Mouse (Mus musculus) neural tube, embryonic 11.5 days (tissue): ENCODE data around the gene Daam2. TPM values are rescaled to one million over a fixed set of nuclear protein-coding genes. Genes with fewer than 3 reads are reported as not detected.

Experiments
- ATAC-seq: fragments of 200-750 bp; cut with Nextera tagmentation; 2 replicates; pipeline ENCODE4 v1.8.0; 2017; ENCODE audit warnings: moderate number of reproducible peaks, mild to moderate bottlenecking, moderate TSS enrichment, moderate library complexity; ENCODE audit not compliant: insufficient read depth, low FRiP score, low TSS enrichment
- DNase-seq: peaks from one replicate; pipeline ENCODE4 v3.0.0-alpha.2; 2015; ENCODE audit warnings: low spot score
- H3K27ac ChIP-seq: fragments of 300-500 bp; sonication (generic); 2 replicates; pipeline ENCODE4 v1.5.1; 2014; ENCODE audit warnings: low read depth, mild to moderate bottlenecking, low read length
- H3K27me3 ChIP-seq: fragments of 300-500 bp; sonication (generic); 2 replicates; pipeline ENCODE4 v1.6.1; 2014; ENCODE audit warnings: mild to moderate bottlenecking, low read length, mixed read lengths; ENCODE audit not compliant: control insufficient read depth, insufficient read depth
- H3K36me3 ChIP-seq: fragments of 300-500 bp; sonication (generic); 2 replicates; pipeline ENCODE4 v1.6.1; 2014; ENCODE audit warnings: mild to moderate bottlenecking, low read length, moderate library complexity, mixed read lengths; ENCODE audit not compliant: control insufficient read depth, insufficient read depth
- H3K4me1 ChIP-seq: fragments of 300-500 bp; sonication (generic); 2 replicates; pipeline ENCODE4 v1.6.1; 2014; ENCODE audit warnings: low read length, mixed read lengths; ENCODE audit not compliant: control insufficient read depth, insufficient read depth
- H3K4me2 ChIP-seq: fragments of 300-500 bp; sonication (generic); 2 replicates; pipeline ENCODE4 v1.6.1; 2014; ENCODE audit warnings: low read depth, mild to moderate bottlenecking, moderate library complexity
- H3K4me3 ChIP-seq: fragments of 300-500 bp; sonication (generic); 2 replicates; pipeline ENCODE4 v1.5.1; 2014; ENCODE audit warnings: low read depth, low read length
- H3K9ac ChIP-seq: fragments of 300-500 bp; sonication (generic); 2 replicates; pipeline ENCODE4 v1.6.1; 2014; ENCODE audit warnings: mild to moderate bottlenecking, low read length
- H3K9me3 ChIP-seq: fragments of 300-500 bp; sonication (generic); 2 replicates; pipeline ENCODE4 v1.6.1; 2016; ENCODE audit warnings: low read length; ENCODE audit not compliant: control insufficient read depth
- WGBS: fragments of 180-500 bp; shearing (Covaris S2); extraction: QIAGEN DNeasy Blood & Tissue Kit; methylation state at CpG from one replicate; pipeline ENCODE4 v1.1.7; 2014; 5-methylcytosine and 5-hydroxymethylcytosine counted together
- polyA plus RNA-seq: library from polyadenylated mRNA; unstranded; fragments of >200 nt; fragmentation: Nextera tagmentation; extraction: Ambion mirVana; gene quantifications from 2 replicates; pipeline ENCODE4 v1.2.1, GENCODE M21; 2014

The Daam2 gene
- polyA plus RNA-seq, 1 experiment from 2014 or later, result 5.3 TPM

- Histone ChIP-seq H3K4me2 (no peak overlapping the region), H3K9ac (no peak overlapping the region), H3K36me3 (peaks cover 3% of the 10 kb centered on the region; the same call in 1 of the 2 replicates), H3K4me3 (no peak overlapping the region), H3K27me3 (no peaks in the 10 kb centered on the region), H3K4me1 (no peaks in the 10 kb centered on the region), H3K9me3 (no peaks in the 10 kb centered on the region), H3K27ac (no peak overlapping the region)
- DNase-seq (no peak), ATAC-seq (no peak)
- WGBS, result 91% methylated on average over 3 of the region's 3 CpGs
Measured at GRCm38 (mm10) chr17:49484435-49484834, 79.7 kb downstream of the Daam2 start.

DNA sequence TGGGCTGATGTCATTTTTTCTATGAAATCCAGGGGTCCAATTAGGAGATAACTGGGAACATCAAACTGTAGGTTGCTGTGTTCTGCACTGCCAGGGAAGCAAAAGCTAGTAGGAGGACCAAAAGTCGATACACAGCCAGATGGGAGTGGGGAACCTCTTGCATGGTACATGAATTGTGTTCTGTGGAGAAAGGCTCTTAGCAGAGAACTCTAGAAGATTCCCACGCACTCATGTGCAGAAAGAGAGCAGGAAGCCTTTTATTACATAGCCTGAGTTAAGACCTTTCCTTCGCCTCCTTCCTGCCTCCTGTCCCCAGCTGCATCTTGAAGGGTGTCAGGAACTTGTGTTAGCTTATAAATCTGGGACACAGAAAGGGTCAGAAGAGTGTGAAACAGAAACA is 82.3 kb downstream of the Daam2 start:
- H3K9ac ChIP-seq, result no peak overlapping the region
- ATAC-seq (no peak), DNase-seq (no peak)
- H3K4me1 ChIP-seq, result no peaks in the 10 kb centered on the region
- H3K9me3 ChIP-seq, result no peaks in the 10 kb centered on the region
- H3K36me3 ChIP-seq, result peaks cover 3% of the 10 kb centered on the region; the same call in 1 of the 2 replicates
- H3K4me3 ChIP-seq, result no peak overlapping the region
- no peaks in the 10 kb centered on the region for H3K27me3 ChIP-seq
- WGBS, result 84% methylated on average over 3 of the region's 3 CpGs
- no peak overlapping the region for H3K27ac ChIP-seq
- no peak overlapping the region for H3K4me2 ChIP-seq

DNA sequence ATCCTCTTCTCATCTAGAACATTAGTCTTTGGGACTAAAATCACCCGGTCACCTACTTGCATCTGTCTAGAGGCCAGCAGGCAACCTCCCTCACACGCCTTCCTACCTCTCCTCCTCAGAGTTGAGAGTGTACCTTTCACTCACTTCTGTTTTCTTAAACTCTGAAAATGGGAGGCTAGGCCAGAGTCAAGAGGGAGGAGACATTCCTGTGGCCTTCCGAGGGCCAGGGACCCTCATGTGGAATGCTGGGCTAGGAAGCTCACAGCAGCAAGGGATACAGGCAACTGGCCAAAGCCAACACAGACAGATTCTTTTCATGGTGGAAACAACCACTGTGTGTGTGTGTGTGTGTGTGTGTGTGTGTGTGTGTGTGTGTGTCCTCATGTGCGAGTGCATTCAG is 86.8 kb downstream of the Daam2 start:
- ATAC-seq (no peak), DNase-seq (no peak)
- no peak overlapping the region for H3K4me2 ChIP-seq
- WGBS, result 84% methylated on average over 4 of the region's 4 CpGs
- no peaks in the 10 kb centered on the region for H3K9me3 ChIP-seq
- no peaks in the 10 kb centered on the region for H3K27me3 ChIP-seq
- H3K36me3 ChIP-seq, result no peaks in the 10 kb centered on the region
- no peaks in the 10 kb centered on the region for H3K4me1 ChIP-seq
- no peak overlapping the region for H3K4me3 ChIP-seq
- no peak overlapping the region for H3K27ac ChIP-seq
- no peak overlapping the region for H3K9ac ChIP-seq

DNA sequence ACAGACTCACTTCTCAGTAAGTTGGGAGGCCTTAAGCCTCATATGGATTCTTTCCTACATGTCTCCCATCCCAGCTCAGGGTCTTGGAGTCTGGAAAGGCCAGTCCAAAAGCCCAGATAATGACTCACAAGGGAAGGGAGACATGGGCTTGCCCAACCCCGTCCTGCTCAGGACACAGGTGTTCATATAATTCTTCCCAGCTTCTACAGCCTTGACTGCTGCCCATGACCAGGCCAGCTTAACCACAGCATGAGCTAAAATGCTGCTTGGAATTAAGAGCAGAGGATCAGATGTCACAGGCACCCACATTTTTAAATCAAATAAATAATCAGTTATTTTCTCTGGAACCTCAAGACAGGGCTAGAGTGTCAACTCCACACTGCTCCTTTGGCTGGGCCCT is 89.0 kb downstream of the Daam2 start:
- no peak overlapping the region for H3K9ac ChIP-seq
- ATAC-seq (no peak), DNase-seq (no peak)
- no peak overlapping the region for H3K27ac ChIP-seq
- 78% methylated on average over 1 of the region's 1 CpGs for WGBS
- H3K36me3 ChIP-seq, result no peaks in the 10 kb centered on the region
- no peaks in the 10 kb centered on the region for H3K9me3 ChIP-seq
- no peaks in the 10 kb centered on the region for H3K27me3 ChIP-seq
- H3K4me1 ChIP-seq, result no peaks in the 10 kb centered on the region
- H3K4me2 ChIP-seq, result no peak overlapping the region
- no peak overlapping the region for H3K4me3 ChIP-seq

- DNase-seq (no peak), ATAC-seq (no peak)
- 93% methylated on average over 4 of the region's 4 CpGs for WGBS
- Histone ChIP-seq H3K27me3 (no peaks in the 10 kb centered on the region), H3K4me3 (no peak overlapping the region), H3K9me3 (no peaks in the 10 kb centered on the region), H3K27ac (no peak overlapping the region), H3K9ac (no peak overlapping the region), H3K4me1 (no peaks in the 10 kb centered on the region), H3K4me2 (no peak overlapping the region), H3K36me3 (no peaks in the 10 kb centered on the region)
Measured at GRCm38 (mm10) chr17:49474051-49474450, 90.1 kb downstream of the Daam2 start.

DNA sequence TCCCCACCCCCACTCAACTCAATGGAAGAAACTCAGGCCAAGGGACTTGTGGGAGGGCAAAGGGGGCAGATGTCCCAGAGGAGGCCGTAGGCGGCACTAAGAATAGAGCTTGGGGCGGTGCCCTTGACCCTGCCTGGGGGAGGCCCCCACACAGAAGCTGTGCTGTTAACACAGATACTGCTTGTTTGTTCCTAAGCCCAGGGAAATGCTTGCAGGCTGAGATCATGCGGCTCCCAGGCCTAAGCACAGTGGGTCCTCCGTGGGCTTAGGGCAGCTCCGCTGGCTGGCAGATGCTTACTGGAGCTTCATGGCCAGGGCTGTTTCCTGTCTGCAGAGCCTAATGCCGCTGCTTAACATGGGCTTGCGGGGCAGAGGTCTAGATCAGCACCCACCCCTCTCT is 91.5 kb downstream of the Daam2 start:
- no peak for DNase-seq
- Histone ChIP-seq H3K27ac (no peak overlapping the region), H3K27me3 (no peaks in the 10 kb centered on the region), H3K4me1 (no peaks in the 10 kb centered on the region), H3K36me3 (no peaks in the 10 kb centered on the region), H3K4me3 (no peak overlapping the region), H3K9ac (no peak overlapping the region), H3K4me2 (no peak overlapping the region), H3K9me3 (no peaks in the 10 kb centered on the region)
- ATAC-seq, result no peak; the same call in 1 of the 2 replicates
- WGBS, result 71% methylated on average over 8 of the region's 8 CpGs

DNA sequence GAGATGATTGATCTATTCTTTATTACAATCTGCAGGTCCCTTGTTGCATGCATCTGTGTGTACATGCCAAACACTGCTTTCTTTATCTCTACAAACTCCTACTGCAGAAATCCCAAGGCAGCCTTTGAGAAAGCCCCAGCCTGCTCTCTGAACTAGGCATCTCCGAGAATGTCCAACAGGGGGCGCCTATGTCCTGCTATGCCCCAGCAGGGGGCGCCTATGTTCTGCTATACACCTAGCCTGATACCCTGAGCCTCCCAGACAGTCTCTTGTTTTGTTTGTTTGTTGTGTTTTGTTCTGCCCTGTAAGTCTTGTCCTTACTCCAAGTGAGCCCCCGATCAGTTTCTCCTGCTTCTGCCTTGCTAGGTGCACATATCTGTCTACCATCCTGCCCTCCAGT is 95.9 kb downstream of the Daam2 start:
- no peaks in the 10 kb centered on the region for H3K9me3 ChIP-seq
- H3K9ac ChIP-seq, result no peak overlapping the region
- peak; percentile 75 for DNase-seq
- no peak for ATAC-seq
- no peaks in the 10 kb centered on the region for H3K27me3 ChIP-seq
- H3K4me1 ChIP-seq, result no peaks in the 10 kb centered on the region
- WGBS, result 41% methylated on average over 4 of the region's 4 CpGs
- no peak overlapping the region for H3K4me3 ChIP-seq
- no peaks in the 10 kb centered on the region for H3K36me3 ChIP-seq
- H3K27ac ChIP-seq, result no peak overlapping the region
- H3K4me2 ChIP-seq, result no peak overlapping the region

GRCm38 (mm10) chr17:49464884-49465283 is 99.3 kb downstream of the Daam2 start:
- DNase-seq, result no peak
- Histone ChIP-seq H3K9ac (no peak overlapping the region), H3K4me1 (no peaks in the 10 kb centered on the region), H3K27me3 (no peaks in the 10 kb centered on the region), H3K9me3 (no peaks in the 10 kb centered on the region), H3K4me3 (no peak overlapping the region), H3K27ac (no peak overlapping the region), H3K36me3 (no peaks in the 10 kb centered on the region), H3K4me2 (no peak overlapping the region)
- WGBS, result 87% methylated on average over 3 of the region's 3 CpGs
- no peak for ATAC-seq

- no peak overlapping the region for H3K27ac ChIP-seq
- H3K9me3 ChIP-seq, result no peaks in the 10 kb centered on the region
- H3K4me3 ChIP-seq, result no peak overlapping the region
- H3K27me3 ChIP-seq, result no peaks in the 10 kb centered on the region
- H3K36me3 ChIP-seq, result peaks cover 2% of the 10 kb centered on the region; the same call in 1 of the 2 replicates
- no peak overlapping the region for H3K9ac ChIP-seq
- 93% methylated on average over 17 of the region's 18 CpGs for WGBS
- no peak overlapping the region for H3K4me2 ChIP-seq
- ATAC-seq, result no peak
- DNase-seq, result no peak
- no peaks in the 10 kb centered on the region for H3K4me1 ChIP-seq
Measured at GRCm38 (mm10) chr17:49458386-49458785, 105.8 kb downstream of the Daam2 start.
